Mouse (Mus musculus): ENCODE data around the gene Zswim1.
A peak's percentile ranks its signal among the peaks of the same experiment; 100 is the strongest.

- peak; percentile 70; the same call in 1 of the 2 replicates for TF ChIP-seq CTCF (IDR thresholded peaks at IDR 0.05; ENCODE audit: extremely low read depth, insufficient read depth, insufficient read length, insufficient replicate concordance)
- TF ChIP-seq POLR2A (IDR thresholded peaks at IDR 0.05; ENCODE audit: low read depth, low read length) = no peak
These were observed 10.3 kb downstream of the Zswim1 start, which contains the start of gene Ctsa for GRCm38 (mm10) chr2:164832748-164833301.
